Mouse (Mus musculus): Measurements from ENCODE around the gene Psmc1. TPM values are rescaled to one million over a fixed set of nuclear protein-coding genes. Genes with fewer than 3 reads are reported as not detected.

Gene Psmc1
- polyA plus RNA-seq (2016; fragmentation: Nextera tagmentation; extraction: Ambion mirVana): 210 and 221 TPM in 2 replicates

DNA sequence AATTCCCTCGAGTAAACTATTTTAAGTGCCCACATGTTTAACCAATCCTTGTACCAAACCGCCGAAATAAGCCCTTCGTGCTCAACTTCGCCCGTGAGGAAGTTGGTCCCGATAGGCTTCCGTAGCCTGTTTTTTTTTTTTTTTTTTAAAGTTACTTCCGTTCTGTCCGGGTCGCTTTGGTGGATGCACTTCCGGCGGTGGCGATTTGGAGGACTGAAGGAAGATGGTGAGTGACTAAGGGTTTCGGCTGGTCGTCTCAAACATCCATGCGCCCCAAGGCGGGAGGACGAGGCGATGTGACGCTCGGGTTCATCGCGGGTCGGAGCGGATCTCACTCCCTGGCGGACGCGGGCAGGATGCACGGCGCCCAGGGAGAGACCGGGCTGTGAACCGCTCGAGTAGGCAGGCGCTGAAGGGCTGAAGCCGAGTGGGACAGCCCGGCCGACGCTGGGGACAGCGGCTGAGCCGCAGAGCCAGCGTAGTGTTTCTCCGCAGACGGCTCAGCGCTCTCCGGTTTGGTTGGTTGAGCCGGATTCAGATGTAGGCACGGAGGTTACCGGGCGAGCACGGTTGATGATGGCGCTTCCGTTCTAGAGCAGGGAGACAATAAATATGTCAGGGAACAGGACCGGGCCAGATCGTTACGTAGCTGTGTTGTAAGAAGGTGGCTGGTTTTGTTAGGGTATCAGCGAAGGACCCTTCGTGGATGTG, at the start of gene Psmc1:
Gene Psmc1, plus strand, starts transcription at position 169 of the 711 bp plus-strand sequence.
- under 1% methylated on average over 58 of the region's 58 CpGs for WGBS
- ATAC-seq (ENCODE audit: insufficient number of reproducible peaks, low FRiP score): peak; percentile 87
- no peaks in the 10 kb centered on the region for H3K9me3 ChIP-seq (replicated peaks)
- peak within 1 kb of the TSS; percentile 84 for H3K4me3 ChIP-seq
- H3K9ac ChIP-seq: peak within 1 kb of the TSS; percentile 93
- peak within 1 kb of the TSS; percentile 86 for H3K27ac ChIP-seq (ENCODE audit: poor library complexity, severe bottlenecking)
- peaks cover 30% of the 10 kb centered on the region for H3K36me3 ChIP-seq
- peak within 1 kb of the TSS; percentile 91 for H3K4me2 ChIP-seq
- no peaks in the 10 kb centered on the region for H3K27me3 ChIP-seq (replicated peaks)
- H3K4me1 ChIP-seq (replicated peaks): peaks cover 10% of the 10 kb centered on the region

DNA sequence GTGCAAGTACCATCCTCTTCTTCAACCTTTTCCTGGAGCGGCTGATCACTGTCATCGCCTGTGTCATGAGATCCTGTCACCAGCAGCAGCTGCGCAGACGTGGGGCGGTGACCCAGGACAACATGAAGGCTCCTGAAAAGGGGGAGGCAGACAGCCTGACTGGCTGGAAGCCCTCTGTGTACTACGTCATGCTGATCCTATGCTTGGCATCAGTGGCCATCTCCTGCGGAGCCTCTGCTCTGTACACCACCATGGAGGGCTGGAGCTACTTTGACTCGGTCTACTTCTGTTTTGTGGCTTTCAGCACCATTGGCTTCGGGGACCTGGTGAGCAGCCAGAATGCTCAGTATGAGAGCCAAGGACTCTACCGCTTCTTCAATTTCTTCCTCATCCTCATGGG, 48.9 kb upstream of the Psmc1 start:
- no peak for ATAC-seq (ENCODE audit: insufficient number of reproducible peaks, low FRiP score)
- Histone ChIP-seq H3K27me3 (replicated peaks) (no peaks in the 10 kb centered on the region), H3K9me3 (replicated peaks) (no peaks in the 10 kb centered on the region), H3K4me3 (no peak overlapping the region), H3K9ac (no peak overlapping the region), H3K27ac (ENCODE audit: poor library complexity, severe bottlenecking) (no peak overlapping the region), H3K4me1 (replicated peaks) (no peaks in the 10 kb centered on the region), H3K4me2 (no peak overlapping the region), H3K36me3 (no peaks in the 10 kb centered on the region)
- 83% methylated on average over 10 of the region's 10 CpGs for WGBS

DNA sequence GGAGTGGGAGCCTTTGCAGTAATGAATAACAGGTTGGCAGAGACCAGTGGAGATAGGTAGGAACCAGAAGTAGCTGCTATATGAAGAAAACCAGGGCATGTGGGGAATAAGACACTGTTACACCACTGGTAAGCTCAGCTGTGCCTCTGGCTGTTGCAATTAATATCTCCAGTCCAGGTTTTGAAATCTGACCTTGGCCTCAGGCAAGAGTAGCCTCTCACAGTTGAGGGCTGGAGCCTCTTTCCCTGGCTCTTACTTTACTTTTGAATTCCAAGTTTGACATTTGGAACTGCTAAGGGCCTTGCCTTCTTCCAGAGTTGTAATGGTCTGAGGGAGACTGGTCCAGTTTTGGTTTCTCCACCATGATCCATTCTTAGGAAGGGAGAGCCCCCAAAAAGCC, 48.1 kb upstream of the Psmc1 start:
- H3K4me2 ChIP-seq: no peak overlapping the region
- H3K9me3 ChIP-seq (replicated peaks): no peaks in the 10 kb centered on the region
- H3K9ac ChIP-seq: no peak overlapping the region
- ATAC-seq (ENCODE audit: insufficient number of reproducible peaks, low FRiP score): no peak
- no peaks in the 10 kb centered on the region for H3K27me3 ChIP-seq (replicated peaks)
- H3K4me1 ChIP-seq (replicated peaks): no peaks in the 10 kb centered on the region
- H3K4me3 ChIP-seq: no peak overlapping the region
- H3K36me3 ChIP-seq: no peaks in the 10 kb centered on the region
- no peak overlapping the region for H3K27ac ChIP-seq (ENCODE audit: poor library complexity, severe bottlenecking)

DNA sequence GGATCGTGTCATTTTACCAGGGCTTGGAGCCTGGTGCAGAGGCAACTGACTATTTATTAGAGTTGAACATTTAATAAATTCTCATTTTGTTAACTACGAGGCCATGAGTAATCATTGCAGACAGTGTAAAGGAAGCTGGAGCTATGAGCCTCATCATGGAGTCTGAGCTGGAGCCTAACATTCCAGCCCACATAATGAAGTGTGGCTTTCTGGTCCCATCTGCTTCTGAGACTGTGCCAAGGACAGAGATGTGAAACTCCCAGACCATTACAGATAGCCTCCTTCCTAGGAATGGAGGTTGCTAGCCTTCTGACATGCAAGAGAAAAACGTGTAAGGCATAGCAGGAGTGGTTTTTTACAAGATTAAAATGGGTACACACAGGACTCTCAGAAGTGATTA, 47.4 kb upstream of the Psmc1 start:
- no peak for ATAC-seq (ENCODE audit: insufficient number of reproducible peaks, low FRiP score)
- Histone ChIP-seq H3K4me2 (no peak overlapping the region), H3K36me3 (no peaks in the 10 kb centered on the region), H3K9ac (no peak overlapping the region), H3K4me3 (no peak overlapping the region), H3K27ac (ENCODE audit: poor library complexity, severe bottlenecking) (no peak overlapping the region), H3K9me3 (replicated peaks) (no peaks in the 10 kb centered on the region), H3K4me1 (replicated peaks) (no peaks in the 10 kb centered on the region), H3K27me3 (replicated peaks) (no peaks in the 10 kb centered on the region)
- WGBS: 68% methylated on average over 3 of the region's 3 CpGs

DNA sequence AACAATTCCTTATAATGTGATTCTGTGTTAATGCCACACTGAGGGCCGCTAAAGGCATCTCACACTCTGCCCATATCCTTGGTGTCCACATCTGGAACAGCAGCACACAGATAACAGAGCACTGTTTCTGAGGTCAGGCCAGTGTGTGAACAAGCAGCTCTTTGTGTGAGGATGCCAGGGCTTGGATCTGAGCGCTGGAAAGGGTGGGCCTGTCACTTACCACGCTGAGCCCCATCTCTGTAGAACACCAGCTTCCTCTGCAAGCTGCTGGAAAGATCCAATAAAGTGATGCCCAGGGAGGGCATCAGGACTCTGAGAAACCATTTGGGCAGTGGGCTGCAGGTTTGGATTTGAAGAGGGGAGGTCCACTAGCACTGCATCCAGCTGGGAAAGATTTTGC, 44.8 kb upstream of the Psmc1 start:
- no peaks in the 10 kb centered on the region for H3K9me3 ChIP-seq (replicated peaks)
- H3K27me3 ChIP-seq (replicated peaks): no peaks in the 10 kb centered on the region
- no peak overlapping the region for H3K4me2 ChIP-seq
- no peak overlapping the region for H3K4me3 ChIP-seq
- WGBS: 57% methylated on average over 3 of the region's 3 CpGs
- H3K9ac ChIP-seq: no peak overlapping the region
- H3K4me1 ChIP-seq (replicated peaks): no peaks in the 10 kb centered on the region
- no peaks in the 10 kb centered on the region for H3K36me3 ChIP-seq
- no peak overlapping the region for H3K27ac ChIP-seq (ENCODE audit: poor library complexity, severe bottlenecking)
- ATAC-seq (ENCODE audit: insufficient number of reproducible peaks, low FRiP score): no peak

DNA sequence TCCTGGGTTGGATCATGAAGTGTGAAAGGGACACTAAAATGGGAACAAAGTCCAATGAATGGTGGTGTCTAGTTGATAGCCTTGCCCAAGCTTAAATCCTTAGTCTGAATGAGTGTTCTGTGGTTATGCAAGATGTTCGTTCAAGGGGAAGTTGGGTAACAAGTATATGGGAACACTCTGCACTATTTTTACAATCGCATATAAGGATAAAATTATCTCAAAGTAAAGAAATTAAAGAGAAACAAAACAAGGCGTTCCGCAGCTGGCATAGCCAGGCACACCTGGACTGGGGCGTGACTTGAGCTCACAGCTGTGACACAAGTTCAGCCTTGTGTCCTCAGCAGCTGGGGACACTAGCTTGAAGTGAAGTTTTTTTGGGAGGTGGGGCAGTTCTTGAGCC, 42.5 kb upstream of the Psmc1 start:
- WGBS: 88% methylated on average over 5 of the region's 5 CpGs
- Histone ChIP-seq H3K27me3 (replicated peaks) (no peaks in the 10 kb centered on the region), H3K4me2 (no peak overlapping the region), H3K4me3 (no peak overlapping the region), H3K36me3 (no peaks in the 10 kb centered on the region), H3K9me3 (replicated peaks) (no peaks in the 10 kb centered on the region), H3K4me1 (replicated peaks) (no peaks in the 10 kb centered on the region), H3K27ac (ENCODE audit: poor library complexity, severe bottlenecking) (no peak overlapping the region), H3K9ac (no peak overlapping the region)
- ATAC-seq (ENCODE audit: insufficient number of reproducible peaks, low FRiP score): no peak

DNA sequence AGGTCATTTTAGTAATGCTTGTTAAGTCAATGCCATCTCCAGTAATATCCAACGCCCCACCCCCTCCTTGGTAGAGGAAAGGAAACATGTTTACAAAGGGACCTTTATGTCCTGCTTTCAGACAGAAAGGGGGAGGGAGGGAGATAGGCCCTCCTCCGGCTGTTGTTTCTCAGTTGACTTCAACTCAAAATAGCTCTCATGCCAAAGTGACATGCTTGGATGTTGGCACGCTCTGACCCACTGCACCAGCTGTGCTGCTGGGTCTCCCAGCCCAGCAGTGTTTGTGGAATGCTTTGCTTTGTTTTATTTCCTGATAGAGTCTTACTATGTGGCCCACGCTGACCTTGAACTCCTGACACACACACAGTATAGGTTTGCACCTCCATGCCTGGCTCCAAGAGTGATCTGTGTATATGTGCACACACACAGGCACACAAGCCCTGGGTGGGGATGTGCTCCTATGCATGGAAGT, 36.7 kb upstream of the Psmc1 start:
- no peak overlapping the region for H3K4me2 ChIP-seq
- no peak overlapping the region for H3K27ac ChIP-seq (ENCODE audit: poor library complexity, severe bottlenecking)
- H3K9me3 ChIP-seq (replicated peaks): 0 out of 2 replicates have a peak, but pooled peaks cover under 1% of the 10 kb centered on the region
- H3K36me3 ChIP-seq: no peaks in the 10 kb centered on the region
- no peak overlapping the region for H3K9ac ChIP-seq
- no peak overlapping the region for H3K4me3 ChIP-seq
- WGBS: 39% methylated on average over 4 of the region's 4 CpGs
- H3K4me1 ChIP-seq (replicated peaks): peaks cover 4% of the 10 kb centered on the region
- no peaks in the 10 kb centered on the region for H3K27me3 ChIP-seq (replicated peaks)
- ATAC-seq (ENCODE audit: insufficient number of reproducible peaks, low FRiP score): 0 out of 2 replicates have a peak, but pooled peaks have one; percentile 22

DNA sequence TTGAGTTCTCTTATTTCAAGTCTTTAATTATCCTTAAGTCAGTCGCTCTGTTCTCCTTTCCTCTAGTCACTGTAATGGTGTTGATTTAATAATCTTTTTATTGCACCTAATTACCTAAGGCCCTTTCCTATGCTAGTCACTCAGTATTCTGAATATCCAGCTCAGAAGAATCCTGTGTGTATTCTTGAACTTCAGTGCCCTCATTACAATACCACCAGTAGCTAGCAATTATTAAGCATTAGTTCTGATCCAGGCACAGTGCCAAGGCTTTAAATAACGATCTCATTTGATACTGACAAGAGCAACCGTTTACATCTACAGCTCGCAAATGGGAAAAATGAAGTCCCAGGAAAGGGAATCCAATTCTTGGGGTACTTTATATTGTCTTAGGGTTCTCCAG, 34.2 kb upstream of the Psmc1 start:
- Histone ChIP-seq H3K36me3 (no peaks in the 10 kb centered on the region), H3K4me2 (no peak overlapping the region), H3K4me1 (replicated peaks) (peaks cover 4% of the 10 kb centered on the region), H3K27ac (ENCODE audit: poor library complexity, severe bottlenecking) (no peak overlapping the region), H3K9me3 (replicated peaks) (0 out of 2 replicates have a peak, but pooled peaks cover 2% of the 10 kb centered on the region), H3K27me3 (replicated peaks) (no peaks in the 10 kb centered on the region), H3K4me3 (no peak overlapping the region), H3K9ac (no peak overlapping the region)
- 81% methylated on average over 4 of the region's 4 CpGs for WGBS
- ATAC-seq (ENCODE audit: insufficient number of reproducible peaks, low FRiP score): no peak

DNA sequence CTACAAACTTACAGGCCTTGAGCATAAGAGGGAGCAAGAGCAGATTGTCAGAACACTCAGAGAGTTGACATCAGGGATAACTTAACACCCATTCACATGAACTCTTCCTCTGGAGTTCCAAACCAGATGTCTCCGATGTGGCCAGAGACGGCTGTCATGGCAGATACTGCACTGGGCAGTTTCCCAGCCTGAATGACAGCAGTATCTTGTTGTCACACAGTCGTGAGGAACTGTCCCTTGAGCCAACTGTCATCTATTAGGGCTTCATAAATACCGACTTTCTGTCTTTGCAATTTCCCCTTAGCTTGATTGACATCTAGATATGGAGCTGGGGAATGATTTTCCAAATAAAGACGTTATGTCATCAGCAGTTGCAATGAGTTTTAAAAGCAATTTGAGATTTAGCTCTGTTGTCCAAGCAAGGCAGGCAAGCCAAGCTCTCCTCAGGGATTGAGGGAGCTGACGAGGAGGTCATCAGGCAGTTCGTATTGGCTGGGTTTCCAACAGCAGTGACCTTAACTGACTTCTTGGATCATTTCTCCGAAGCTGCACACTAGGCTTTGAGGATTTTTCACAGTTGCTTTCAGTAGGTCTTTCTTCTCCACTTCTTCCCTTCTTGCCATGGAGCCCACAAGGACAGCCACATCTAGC, 30.2 kb upstream of the Psmc1 start:
- Histone ChIP-seq H3K27ac (ENCODE audit: poor library complexity, severe bottlenecking) (no peak overlapping the region), H3K4me1 (replicated peaks) (peaks cover 10% of the 10 kb centered on the region), H3K36me3 (no peaks in the 10 kb centered on the region), H3K4me2 (no peak overlapping the region), H3K9me3 (replicated peaks) (0 out of 2 replicates have a peak, but pooled peaks cover 6% of the 10 kb centered on the region), H3K27me3 (replicated peaks) (no peaks in the 10 kb centered on the region), H3K9ac (no peak overlapping the region), H3K4me3 (no peak overlapping the region)
- no peak for ATAC-seq (ENCODE audit: insufficient number of reproducible peaks, low FRiP score)
- 53% methylated on average over 8 of the region's 8 CpGs for WGBS

DNA sequence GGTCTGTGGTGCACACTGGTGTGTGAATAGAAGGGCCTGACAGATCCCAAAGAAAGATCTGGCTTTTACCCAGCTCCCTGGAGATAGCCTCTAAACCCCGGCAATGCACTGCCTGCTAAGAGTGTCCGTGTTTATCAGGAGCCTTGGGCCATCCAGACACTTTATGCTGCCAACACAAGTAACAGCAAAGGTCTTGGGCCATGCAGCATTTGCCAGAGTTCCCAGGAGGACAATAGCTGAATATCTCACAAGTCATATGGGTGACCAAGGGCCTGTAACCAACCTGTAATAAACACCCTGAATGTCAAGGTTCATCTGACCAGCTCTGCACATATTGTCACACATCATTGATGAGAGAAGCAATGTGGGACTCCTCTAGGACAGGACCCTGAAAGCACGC, 21.9 kb upstream of the Psmc1 start:
- Histone ChIP-seq H3K4me3 (no peak overlapping the region), H3K27me3 (replicated peaks) (no peaks in the 10 kb centered on the region), H3K27ac (ENCODE audit: poor library complexity, severe bottlenecking) (no peak overlapping the region), H3K36me3 (no peaks in the 10 kb centered on the region), H3K4me1 (replicated peaks) (peaks cover 10% of the 10 kb centered on the region), H3K9me3 (replicated peaks) (no peaks in the 10 kb centered on the region), H3K9ac (no peak overlapping the region), H3K4me2 (no peak overlapping the region)
- no peak for ATAC-seq (ENCODE audit: insufficient number of reproducible peaks, low FRiP score)
- 71% methylated on average over 3 of the region's 3 CpGs for WGBS

DNA sequence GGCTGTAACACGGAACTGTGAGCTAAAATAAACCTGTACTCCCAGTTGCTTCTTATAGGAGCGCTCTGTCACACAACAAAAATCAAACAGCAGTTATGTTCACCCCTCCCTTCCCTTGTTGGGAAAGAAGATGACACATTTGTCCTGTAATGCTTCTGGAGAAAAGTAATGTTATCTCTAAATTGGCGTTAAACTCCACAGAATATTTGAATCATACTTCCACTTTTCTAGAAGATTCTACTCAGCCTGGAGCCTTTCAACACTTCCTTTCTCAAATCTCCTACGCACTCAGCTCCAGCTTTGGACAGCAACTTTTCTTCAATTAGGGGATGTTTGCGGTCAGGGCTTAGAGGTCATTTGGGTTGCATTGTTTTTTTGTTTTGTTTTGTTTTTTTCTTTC, 20.7 kb upstream of the Psmc1 start:
- Histone ChIP-seq H3K9me3 (replicated peaks) (no peaks in the 10 kb centered on the region), H3K4me2 (no peak overlapping the region), H3K9ac (no peak overlapping the region), H3K27me3 (replicated peaks) (no peaks in the 10 kb centered on the region), H3K4me3 (no peak overlapping the region), H3K27ac (ENCODE audit: poor library complexity, severe bottlenecking) (no peak overlapping the region), H3K36me3 (no peaks in the 10 kb centered on the region), H3K4me1 (replicated peaks) (peaks cover 4% of the 10 kb centered on the region)
- ATAC-seq (ENCODE audit: insufficient number of reproducible peaks, low FRiP score): no peak
- WGBS: 70% methylated on average over 5 of the region's 5 CpGs

Measured in heart, embryonic 12.5 days (tissue).